Mouse (Mus musculus) retina, adult 2 months (tissue): ENCODE measurements around the gene Olfr1275.

Experiments used
- DNase-seq: peaks from one replicate; pipeline ENCODE4 v3.0.0-alpha.2; 2012; ENCODE audit warnings: low read depth, low spot score

Olfr1275 gene

DNA sequence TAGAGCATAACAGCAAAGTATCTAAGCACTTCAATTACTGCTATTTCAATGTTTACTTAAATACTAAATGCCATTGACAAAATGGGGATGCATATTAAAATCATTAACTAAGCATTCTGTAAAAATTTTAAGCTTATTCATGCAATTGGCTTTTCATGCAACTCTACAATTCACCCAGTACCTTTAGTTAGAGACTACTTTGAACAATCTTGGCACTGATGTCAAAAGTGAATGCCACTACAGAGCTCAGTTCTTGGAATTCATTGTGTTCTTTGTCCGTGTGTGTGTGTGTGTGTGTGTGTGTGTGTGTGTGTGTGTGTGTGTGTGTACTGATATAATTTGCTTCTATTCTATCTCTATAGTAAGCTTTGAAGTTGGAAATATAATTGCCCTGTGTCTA is at the start of gene Olfr1275:
Gene Olfr1275, minus strand, starts transcription at position 101 of the 400 bp plus-strand sequence.
- no peak for DNase-seq

DNA sequence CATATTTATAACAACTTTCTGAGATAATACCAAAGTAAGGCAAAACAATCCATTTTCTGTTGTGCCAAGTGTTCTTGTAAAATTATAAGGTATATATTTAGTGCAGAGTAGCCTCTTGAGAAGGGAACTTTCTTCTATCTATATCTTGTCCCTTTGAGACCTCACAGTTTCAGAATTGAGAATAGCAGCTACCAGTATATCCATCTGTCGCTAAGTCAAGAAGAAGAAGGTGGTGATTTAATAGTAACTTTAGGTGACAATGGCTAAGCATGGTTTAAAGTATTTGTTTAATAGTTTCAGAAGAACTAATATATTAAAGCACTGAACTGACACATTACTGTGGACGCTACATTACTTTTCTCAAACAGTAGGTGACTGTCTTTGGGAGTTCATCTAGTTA is 38.9 kb upstream of the Olfr1275 start, which contains the start of gene Olfr1277:
Gene Olfr1277, minus strand, starts transcription at position 101 of the 400 bp plus-strand sequence.
- no peak for DNase-seq

DNA sequence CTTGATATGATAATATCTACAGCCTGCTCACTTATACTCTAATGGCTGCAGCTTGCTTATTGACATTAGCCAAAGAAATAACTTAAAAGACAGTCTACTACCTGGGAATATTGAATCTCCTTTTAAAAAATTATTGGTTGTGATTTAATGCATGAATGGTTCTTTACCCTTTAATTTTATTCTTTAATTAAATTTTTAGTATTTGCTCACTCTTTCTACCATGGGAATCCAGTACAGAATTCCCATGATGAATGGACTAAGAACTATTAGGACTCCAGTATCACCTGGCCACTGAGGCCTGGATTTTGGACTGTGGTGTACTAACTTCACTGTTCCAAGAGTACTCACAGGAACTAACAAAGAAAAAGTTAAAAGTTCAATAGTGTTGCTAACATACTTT is 19.1 kb upstream of the Olfr1275 start, which contains the start of gene Olfr1276:
Gene Olfr1276, plus strand, starts transcription at position 301 of the 400 bp plus-strand sequence.
- no peak for DNase-seq

DNA sequence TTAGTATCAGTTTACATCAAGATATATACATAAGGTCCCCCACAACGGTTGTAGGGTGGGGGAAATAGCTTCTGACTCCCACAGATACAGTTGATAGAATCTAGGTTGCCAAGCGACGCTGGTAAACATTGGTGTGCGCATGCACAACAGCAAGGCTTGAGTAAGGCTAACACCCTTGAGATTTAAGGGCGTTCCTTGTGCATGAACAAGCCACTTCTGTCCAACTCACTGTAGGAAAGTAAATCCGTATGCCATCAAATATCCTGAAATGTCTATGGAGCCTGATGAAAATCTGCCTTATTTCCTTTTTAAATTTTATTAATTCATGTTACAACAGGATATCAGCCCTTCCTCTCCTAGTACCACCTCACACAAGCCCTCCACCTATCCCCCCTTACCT is 5.6 kb downstream of the Olfr1275 start, which contains the start of gene 4930430A15Rik:
Gene 4930430A15Rik, minus strand, starts transcription at position 101 of the 400 bp plus-strand sequence.
- no peak for DNase-seq

DNA sequence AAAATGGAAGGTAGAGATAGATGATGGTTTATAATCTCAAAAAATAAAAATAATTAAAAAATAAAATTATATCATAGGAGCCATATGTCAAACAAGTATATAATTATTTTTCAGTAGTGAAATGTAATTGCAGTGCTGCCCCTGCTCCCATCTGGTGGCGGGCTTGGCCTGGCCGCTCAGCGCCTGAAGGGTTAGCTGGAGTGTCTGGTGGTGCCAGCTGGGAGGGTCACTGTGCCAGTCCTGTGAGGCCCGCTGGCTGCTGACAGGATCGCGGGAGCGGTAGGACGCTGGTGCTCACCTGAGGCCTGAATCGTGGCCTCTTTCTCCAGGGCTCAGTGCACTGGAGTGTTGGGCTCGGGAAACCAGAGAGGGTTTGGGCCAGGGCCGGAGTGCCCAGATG is 53.0 kb downstream of the Olfr1275 start:
- DNase-seq: no peak
